Mouse (Mus musculus): ENCODE measurements around the gene Arid5b.

- TF ChIP-seq POLR2A (IDR thresholded peaks at IDR 0.05; ENCODE audit: low read depth, low read length) (no peak), CTCF (conservative IDR thresholded peaks at IDR 0.05; ENCODE audit: insufficient read depth, insufficient read length, low read depth, low read length) (no peak)
Observed at GRCm38 (mm10) chr10:68106351-68106950, 172.1 kb downstream of the Arid5b start.

Measured in kidney, adult 2 months (tissue).